Mouse (Mus musculus): Measurements from ENCODE around the gene Gjc1.

Gene Gjc1

DNA sequence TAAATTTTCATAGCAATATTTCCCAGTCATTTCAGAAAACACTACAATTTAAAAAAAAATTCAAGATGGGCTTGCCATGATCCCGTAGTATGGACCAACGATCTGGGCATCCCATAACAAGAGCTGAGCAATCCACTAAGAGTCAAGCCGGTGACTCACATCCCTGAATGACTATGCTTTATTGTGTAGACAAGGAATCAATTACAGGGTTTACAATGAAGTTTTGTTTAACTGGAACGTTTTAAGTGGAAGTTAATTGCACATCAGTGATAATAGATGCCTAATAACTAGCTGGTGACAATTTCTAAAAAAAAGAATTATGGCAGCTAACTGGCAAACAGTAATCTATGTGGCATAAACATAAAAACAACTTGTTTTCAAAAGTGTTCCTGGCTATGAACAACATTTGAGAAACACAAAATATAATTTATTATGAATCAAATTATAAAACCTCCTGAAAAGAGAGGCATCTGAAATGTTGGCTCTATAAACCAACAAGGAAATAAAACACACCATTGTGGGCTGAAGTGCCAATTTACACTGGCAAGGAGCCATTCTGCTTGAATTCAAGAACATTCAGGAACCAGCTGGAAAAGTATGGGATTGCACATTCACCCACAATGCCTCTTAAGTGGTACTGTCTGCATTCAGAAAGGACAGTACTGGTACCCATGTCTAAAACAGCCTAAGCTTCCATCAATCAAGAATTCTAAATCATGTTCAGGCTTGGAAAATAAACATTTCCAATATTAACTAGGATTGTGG is 8.6 kb downstream of the Gjc1 start:
- WGBS, result 46% methylated on average over 4 of the region's 4 CpGs

DNA sequence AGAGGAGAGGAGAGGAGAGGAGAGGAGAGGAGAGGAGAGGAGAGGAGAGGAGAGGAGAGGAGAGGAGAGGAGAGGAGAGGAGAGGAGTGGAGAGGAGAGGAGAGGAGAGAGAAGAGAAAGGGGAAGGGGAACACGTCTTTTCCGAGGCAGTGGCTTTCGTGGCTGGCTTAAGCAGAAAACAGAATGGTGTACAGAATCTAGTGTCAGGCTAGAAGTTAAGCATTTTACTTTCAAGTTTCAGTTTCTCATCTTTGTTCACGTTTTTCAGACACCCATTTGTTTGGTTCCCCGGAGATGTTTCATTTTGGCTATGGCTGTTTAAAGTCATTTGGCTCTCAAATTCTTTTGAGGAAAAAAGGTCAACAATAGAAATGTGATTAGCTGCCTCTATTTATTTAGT is 11.3 kb downstream of the Gjc1 start:
- whole genome bisulfite sequencing, result 63% methylated on average over 5 of the region's 5 CpGs

DNA sequence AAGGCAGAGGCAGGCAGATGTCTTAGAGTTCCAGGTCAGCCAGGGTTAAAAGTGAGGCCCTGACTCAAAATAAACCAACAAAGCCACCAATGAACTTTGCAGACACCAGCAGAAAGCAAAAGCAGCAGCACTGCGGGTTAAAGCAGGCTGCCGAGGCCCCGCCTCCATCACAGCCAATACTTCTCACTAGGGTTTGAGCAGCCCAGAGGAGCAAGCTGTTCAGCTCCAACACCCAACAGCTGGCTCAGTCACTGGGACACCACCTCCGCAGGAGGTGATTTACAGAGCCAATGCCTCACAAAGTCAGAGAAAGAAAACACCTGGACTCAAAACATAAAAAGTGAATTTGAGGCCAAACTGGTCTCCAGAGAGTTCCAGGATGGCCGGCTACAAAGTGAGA is 16.0 kb downstream of the Gjc1 start:
- 83% methylated on average over 5 of the region's 5 CpGs for WGBS

DNA sequence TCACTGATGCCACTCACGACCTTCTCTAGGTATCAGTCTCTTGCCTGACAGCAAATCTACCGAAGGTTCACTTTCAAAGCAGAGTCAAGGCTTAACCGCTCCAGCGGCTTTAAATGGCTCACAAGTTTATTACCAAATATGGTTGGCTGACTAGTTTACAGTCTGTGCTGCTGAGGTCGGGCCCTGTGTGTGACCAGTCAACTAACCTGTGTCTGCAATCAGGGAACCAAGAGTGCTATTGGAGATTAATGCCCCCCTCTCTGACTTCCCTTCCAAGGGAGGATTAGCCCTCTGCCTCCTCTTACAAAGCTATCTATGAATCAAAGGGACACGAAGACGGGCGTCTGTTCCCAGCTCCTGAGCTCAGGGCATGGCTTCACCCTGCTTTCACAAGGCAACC is 25.3 kb downstream of the Gjc1 start:
- 86% methylated on average over 8 of the region's 8 CpGs for WGBS

DNA sequence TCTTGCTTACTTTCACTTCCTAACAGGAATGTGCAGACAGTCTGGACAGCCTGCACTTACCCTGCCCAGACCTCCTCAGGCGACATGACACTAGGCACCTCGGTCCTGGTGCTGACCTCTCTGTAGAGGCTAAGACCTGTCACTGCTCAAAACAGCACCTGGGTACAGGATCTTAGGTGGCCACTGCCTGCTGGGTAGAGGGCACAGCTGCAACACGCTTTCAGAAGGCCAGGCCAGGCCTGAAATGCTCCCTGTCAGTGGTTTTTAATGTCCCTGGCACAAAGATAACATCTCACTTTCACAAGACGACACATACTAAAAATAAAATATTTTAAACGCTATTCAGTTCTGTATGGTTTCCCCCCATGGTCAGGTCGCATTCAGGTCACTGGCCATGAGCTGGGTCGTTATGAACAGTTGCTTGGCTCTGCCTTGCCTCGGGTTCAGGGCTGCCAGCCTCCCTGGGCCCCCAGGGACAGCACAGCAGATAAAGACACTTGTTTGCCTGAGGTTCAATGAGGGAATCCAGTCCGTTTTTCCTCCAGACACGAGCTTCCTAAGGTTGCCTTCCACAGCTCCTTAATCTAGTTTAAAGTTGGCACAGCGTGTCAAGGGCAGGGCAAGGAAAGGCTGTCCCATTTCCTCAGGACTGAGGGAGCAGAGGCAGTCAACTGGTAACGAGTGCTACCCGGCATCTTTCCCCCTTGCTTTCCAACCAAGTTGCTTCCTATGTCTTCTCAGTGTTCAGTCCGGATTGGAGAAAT is 27.6 kb downstream of the Gjc1 start:
- WGBS, result 59% methylated on average over 14 of the region's 14 CpGs

DNA sequence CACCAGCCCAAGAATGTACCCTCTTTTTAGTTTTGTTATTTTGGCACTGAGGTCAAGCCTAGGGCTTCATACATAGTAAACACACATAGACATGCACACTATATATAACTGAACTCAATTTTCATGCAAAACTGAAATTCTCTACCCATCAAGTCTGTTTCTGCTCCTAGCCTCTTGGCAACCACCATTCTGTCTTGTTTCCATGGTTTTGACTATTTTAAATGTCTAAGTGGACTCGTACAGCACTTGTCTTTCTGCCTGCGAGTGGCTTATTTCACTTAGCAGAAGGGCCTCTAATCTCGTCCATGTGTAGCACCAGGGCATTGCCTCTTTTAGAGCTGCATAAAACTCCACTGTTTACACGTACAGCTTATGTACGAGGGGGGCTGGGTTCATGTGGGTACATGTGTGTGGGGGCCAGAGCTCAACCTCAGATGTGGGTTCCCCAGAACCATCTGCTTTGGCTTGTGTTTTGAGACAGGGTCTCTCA is 31.8 kb downstream of the Gjc1 start:
- WGBS, result 47% methylated on average over 5 of the region's 5 CpGs

DNA sequence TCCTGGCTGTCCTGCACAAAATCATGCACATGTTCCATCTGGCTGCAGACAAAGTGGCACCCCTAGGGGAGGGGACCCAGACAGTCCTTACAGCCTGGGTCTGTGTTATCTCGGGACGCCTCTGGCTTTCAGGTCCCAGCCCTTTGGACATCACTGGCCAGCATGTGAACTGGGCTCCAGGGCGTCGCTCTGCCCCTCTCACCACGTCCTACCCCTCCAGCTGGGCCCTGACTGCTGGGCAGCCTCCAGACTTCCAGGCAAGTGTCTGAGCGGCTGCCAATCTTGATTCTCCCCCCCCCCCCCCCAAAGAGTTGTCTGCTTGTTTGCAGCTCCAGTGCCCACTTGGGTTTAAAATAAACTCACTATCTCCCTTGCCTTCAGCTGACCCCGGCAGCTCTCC is 36.1 kb downstream of the Gjc1 start:
- WGBS, result 41% methylated on average over 7 of the region's 7 CpGs

DNA sequence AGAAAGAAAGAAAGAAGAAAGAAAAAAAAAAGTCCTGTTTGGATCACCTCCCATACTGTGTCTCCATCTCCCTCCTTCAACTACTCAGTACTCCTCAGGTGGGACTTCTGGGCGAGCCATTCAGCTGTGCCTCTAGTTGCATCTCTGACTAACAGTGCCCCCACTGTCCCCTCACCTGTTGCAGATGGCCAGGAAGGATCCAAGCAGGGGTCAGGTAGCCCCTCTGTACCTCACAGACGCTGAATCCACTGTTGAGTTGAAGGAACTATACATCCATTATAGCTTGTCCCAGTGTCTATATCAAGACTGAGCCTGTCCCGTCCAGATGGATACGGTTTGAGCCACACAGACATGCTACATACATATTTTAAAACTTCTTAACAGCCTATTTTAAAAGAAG is 38.0 kb downstream of the Gjc1 start:
- 57% methylated on average over 4 of the region's 4 CpGs for WGBS

DNA sequence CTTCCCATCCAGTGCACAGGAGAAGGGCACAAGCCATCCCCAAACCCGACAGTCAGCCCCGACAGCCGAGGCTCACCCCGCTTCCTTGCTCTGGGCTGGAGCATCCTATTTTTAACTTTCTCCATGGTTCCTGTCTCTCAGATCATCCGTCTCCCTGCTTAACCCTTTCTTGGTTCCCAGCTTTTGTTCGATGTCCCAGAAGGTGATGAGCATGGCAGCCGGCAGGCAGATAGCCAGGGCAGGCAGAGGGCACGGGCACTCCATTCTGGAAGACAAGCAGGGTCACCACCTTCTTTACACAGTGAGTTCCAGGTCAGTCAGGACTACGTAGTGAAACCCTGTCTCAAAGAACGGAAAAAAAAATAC is 38.5 kb downstream of the Gjc1 start:
- WGBS, result 35% methylated on average over 10 of the region's 10 CpGs

DNA sequence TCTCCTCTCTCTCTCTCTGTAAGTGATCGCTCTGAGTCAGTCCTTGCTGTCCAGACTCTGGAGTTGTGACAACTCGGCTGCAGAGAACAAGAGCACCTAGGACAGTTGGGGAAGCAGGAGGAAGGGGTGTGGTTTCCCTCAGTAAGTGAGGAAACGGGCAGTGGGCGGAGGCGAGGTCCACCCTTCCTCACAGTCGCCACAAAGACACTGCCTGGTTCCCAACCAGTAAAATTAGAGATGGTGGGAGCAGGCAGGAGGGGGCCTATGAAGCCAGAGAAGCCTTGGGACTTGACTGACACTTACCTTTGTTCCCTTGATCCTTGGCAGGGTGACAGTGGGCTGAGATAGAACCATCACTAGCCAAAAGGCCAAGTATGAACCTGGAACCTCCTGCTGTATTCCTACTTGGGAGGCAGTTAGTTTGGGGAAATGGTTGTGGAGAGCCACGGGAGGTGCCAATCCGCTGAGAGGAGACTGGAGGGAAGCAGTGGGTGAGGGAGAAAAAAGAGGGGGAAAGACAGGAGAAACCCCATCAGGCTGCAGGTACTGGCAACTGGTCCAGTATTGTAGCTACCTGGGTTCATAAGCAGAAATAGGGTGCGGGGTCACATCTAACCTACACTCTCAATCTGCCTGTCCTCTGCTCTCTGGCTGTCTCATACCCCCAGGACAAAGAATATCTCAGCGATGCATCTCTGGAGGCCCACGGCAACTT is 39.1 kb downstream of the Gjc1 start:
- 38% methylated on average over 11 of the region's 11 CpGs for WGBS

DNA sequence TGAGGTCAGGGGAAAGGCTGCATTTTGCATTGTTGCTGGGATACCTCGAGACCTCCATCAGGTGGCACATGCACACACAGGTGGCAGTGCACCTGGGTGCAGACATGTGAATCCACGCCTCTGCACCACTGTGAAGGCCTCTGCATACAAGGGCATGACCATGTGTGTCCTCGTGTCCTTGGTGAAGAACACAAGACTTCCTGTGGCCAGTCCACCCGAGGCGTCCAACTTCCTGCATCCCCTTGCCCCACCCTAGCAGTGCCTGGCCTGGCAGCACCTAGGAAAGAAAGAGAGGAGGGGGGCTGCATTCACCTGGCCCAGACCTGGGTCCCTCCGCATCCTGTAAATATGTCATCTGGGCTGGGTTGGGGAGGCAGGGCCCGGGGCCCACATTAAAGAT is 39.7 kb downstream of the Gjc1 start:
- 75% methylated on average over 7 of the region's 7 CpGs for WGBS

DNA sequence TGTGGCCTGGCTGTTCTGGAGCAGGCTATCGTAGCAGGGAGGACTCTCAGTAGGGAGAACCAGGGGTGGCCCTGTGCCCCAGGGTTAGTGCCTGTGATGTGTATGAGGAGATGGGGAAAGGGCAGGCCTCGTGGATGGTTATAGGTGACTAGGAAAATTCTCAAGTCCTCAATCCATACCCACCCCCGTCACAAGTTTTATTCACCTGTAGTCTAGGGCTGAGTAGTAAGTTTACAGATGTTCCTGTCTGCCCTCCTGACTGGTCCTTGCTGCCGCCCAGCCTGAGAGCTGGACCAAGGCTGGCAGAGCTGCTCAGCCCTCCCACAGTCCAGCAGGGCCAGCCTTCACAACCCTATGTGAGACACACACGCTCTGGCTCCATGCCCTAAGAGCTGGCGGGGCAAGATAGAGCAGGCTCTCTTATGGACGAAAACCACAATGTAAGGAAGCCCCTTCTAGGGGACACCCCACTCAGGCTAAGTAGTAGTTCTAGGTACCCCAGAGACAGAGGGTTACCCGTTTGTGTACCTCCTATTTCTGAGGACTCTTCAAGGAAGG is 40.3 kb downstream of the Gjc1 start:
- WGBS, result 70% methylated on average over 8 of the region's 8 CpGs

DNA sequence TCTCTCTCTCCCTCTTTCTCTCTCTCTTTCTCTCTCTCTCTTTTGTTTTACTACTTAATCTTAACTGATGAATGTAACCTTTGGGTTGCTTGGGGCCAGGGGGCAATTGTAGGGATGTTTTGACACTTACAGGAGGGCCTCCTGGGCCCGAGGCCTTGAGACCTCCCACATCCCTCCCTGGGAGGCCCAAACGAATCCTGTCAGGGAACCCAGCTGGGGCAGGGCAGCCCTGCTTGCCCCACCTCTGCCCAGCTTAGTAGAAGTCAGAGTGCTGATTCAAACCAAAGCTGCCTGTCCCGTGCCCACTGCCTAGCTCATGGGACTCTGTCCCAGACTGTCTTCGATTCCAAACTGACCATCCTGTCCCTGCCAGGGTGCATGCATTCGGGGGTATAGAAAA is 40.9 kb downstream of the Gjc1 start:
- 64% methylated on average over 5 of the region's 5 CpGs for WGBS

DNA sequence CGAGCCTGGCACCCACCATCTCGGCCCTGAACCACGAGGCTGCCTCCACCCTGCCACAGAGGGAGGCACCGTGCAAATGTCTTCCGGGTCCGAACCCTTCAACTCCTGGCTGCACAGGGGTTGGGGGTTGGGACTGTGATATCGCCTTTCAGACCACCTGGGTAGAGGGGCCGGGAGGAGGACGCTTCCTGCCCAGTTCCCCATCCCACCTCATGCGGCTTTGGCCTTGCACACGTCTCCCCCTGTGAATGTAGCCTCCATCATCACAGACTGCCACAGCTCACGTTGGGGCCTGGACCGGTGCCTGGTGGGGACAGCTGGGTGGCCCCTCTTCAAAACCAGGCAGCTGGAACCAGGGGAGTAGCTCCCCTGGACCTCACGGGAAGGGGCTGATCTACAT is 41.3 kb downstream of the Gjc1 start:
- 51% methylated on average over 14 of the region's 14 CpGs for WGBS

DNA sequence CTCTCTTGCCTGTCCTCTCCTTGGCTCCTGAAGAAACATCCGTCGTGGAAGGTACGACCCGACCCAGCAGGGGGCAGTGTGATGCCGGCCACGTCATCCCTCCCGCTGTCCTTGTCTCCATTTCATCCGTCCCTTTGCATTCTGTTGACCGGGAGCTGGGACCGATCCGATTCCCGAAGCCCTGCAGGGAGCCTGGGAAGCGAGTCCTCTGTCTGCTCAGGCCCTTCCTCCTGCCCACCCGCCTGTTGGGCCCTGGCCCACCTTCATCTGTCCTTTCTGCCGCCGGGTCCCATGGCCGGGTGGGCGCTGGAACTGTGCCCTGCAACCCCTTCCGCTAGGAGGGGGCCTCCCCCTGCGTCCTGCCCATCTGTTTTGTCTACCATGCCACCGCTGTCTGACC is 41.9 kb downstream of the Gjc1 start:
- 21% methylated on average over 21 of the region's 21 CpGs for WGBS

DNA sequence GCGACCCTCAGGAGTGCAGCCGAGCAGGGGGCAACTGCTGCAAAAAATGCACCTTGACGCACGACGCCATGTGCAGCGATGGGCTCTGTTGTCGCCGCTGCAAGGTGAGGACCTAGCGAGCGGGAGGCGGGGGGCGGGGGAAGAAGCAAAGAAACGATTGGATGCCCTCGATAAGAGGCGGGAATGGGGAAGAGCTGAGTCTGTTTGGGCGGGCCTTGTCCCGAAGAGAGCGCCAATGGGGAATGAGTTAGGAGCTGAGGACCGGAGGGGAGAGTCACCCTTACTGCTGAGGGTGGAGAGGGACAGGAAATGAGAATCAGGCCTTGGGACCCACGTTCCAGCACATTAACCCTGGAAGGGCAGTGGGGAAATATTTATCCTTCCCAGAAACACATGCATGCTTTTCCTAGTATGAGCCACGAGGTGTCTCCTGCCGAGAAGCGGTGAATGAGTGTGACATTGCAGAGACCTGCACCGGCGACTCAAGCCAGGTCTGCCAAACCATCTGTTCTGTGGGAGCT is 44.8 kb downstream of the Gjc1 start:
- WGBS, result 3% methylated on average over 25 of the region's 25 CpGs

DNA sequence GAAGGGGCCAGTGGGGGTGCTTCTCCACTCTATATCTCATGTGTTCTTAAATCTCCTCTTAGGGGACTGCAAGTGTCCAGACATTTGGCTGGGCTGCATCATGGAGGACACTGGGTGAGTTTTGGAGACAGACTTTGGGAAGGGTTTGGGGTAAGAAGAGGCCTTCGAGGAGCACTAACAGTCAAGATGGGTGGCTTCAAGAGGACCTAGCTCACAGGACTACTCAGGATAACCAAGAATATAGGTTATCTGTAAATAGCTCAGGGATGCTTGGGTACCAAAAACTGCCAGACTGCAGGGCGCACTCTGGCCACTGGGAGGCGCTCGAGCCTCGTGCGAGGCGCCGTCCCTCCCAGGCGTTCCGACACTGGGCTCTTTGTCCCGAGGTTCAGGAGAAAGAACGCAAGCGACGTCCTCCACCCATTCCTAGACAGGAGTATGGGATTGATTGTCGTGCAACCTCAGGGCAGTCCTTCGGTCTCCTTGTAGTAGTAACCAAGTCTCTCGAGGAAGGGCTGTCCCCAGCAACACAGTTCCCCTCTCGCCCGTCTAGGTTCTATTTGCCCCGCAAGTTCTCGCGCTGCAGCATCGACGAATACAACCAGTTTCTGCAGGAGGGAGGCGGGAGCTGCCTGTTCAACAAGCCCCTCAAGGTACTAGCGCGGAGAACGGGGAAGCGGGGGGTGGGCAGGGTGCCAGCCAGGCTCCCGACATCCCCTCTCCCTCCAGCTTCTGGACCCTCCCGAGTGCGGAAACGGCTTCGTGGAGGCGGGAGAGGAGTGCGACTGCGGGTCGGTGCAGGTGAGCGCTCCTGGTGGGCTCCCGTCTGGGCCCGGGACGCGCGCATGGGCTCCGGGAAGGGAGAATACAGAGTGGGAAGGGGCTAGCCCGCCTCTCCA is 45.5 kb downstream of the Gjc1 start:
- 4% methylated on average over 46 of the region's 46 CpGs for WGBS

DNA sequence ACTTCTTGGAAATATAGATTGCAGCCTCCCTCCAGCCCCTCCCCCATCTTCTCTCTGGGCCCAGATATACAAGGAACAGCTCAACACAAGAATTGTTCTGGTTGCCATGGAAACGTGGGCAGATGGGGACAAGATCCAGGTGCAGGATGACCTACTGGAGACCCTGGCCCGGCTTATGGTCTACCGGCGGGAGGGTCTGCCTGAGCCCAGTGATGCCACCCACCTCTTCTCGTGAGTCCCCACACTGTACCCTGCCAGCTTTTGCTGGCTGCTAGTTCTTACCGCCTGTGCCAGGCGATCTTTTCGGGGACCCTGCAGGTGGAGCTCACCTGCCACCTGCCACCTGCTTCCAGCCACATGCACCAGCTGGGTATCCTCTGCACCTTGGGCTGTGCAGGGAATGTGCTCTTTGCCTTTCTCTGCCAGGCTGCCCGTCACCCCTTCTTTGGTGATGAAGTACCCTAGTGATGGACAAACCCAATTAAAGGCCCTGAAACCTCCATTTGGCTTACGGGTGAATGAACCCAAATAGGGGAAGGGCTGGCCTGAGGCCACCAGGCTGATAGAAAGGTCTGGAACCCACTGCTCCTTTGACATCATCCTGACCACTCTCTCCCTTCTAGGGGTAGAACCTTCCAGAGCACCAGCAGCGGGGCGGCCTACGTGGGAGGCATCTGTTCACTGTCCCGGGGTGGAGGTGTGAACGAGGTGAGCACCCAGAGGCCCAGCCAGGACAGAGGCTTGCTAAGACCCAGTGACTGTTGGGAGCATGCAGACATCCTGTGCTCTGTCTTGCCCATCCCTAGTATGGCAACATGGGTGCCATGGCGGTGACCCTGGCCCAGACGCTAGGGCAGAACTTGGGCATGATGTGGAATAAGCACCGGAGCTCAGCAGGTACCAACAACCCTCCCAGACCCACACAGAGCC is 46.5 kb downstream of the Gjc1 start:
- 48% methylated on average over 18 of the region's 18 CpGs for WGBS

DNA sequence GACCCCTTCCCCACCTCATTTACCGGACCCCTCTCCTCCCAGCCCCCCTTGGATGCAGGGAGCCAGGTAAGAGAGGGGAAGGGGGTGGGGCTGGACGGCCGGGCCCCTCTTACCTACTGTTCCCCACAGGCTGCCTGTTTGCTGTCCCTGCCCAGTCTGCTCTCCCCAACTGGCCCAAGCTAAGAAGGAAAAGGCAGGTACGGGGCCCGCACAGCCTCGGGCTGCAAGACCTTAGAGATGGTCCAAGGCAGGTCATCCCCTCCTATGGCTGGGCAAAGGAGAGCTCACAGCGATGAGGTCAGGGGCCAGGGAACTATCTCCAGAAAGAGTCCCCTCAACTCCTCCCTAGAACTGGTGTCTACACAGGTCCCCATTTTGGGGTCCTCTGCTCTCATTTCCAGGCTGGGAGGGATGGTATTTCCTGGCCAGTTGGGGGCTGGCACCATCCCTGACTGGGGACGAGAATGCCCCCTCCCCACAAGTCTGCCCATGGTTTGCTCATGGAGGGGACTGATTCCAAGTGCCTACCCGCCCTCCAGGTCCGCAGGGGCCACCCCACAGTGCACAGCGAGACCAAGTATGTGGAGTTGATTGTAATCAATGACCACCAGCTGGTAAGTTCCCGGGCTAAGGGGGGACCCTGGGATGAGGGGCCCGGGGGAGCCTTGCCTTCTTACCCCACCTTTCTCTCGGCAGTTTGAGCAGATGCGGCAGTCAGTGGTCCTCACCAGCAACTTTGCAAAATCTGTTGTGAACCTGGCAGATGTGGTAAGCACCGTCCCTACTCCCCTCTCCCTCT is 47.4 kb downstream of the Gjc1 start:
- 43% methylated on average over 16 of the region's 16 CpGs for WGBS
